Mouse (Mus musculus) yolk sac, embryonic 10.5 days (tissue): ENCODE results near the gene Dock4.
A peak's percentile ranks its signal among the peaks of the same experiment; 100 is the strongest.

Experiments
- DNase-seq: peaks from one replicate; pipeline ENCODE4 v3.0.0-alpha.2; 2017; ENCODE audit warnings: low spot score

Gene Dock4

DNA sequence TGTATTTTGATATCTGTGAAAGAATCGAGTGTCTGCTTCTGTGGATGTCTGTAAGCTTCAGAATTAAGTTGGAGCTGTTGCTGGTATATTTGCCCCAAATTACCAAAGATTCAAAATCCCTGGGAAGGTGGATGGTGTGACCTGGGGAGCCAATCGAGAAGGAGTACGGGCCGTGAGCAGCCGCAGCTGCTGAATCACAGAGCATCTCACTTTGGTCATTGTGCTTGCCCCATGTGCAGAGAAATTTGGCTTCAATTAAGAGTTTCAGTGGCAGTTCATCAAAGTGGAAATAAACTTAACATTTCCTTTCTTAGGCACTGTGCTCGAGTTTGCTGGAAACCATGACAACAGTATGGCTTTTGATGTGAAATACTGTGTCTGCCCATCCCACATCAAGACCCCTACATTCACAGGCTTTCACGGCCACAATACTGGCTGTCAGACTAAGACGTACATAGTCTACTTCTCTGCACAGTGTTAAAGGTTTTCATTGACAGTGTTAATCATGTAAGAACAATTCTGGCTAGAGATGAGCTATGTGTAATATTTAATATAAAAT, 321.6 kb downstream of the Dock4 start:
- no peak for DNase-seq

DNA sequence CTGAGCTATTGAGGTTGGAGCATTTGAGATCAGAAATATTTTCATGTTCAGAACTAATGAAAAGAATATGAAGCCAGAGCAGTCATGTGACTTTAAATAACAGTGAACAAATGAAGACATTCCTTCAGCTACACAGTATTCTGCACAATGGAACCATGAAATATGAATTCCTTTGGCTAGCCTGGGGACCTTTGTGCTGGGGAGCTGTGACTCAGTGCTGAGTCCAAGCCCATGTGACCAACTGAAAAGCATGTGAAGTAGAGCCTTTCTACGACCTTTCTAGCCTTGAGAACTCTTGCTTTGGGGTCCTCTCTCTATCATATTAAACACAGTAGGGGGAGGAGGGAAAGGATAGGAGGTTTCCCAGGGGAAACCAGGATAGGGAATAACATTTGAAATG, 327.3 kb downstream of the Dock4 start:
- DNase-seq: no peak

DNA sequence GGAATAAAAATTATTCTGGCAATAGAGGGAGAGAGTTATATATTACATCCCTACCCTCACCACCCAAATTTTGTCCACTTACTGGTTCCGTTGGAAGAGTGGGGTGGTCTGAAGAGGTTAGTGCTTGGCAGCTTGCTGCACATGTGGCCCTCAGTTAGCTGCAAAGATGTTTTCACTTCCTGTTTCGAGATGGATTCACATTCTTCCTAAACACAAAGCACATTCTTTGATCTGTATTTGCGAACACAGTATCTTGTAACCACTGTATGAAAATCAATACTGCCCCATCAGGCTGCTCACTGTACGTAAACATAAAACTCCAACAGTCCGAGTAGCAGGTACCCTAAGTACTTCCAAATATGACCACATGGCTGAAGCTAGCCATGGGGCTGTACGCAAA, 335.8 kb downstream of the Dock4 start:
- no peak for DNase-seq

DNA sequence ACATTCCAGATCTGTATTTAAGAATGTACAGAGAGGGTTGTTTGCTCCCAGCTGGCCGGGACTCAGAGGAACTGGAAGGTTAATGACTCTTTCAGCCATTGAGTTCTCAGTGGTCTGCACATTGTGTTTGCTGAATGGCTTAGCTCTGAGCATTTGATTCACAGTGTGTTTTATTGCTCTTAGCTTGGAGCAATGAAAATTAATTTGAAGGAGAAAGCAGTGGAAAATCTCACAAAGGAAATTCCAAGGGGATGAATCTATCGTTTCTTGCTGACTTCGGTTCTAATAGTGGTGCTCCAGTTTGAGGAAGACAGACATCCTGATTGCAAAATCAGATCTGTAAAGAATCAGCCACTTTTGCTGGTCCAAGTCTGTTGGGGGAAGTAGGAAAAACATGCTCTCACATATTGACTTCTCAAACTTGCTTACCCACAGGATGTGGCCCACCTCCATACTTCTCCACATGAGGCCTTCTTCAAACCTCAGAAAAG, 342.9 kb downstream of the Dock4 start:
- no peak for DNase-seq

DNA sequence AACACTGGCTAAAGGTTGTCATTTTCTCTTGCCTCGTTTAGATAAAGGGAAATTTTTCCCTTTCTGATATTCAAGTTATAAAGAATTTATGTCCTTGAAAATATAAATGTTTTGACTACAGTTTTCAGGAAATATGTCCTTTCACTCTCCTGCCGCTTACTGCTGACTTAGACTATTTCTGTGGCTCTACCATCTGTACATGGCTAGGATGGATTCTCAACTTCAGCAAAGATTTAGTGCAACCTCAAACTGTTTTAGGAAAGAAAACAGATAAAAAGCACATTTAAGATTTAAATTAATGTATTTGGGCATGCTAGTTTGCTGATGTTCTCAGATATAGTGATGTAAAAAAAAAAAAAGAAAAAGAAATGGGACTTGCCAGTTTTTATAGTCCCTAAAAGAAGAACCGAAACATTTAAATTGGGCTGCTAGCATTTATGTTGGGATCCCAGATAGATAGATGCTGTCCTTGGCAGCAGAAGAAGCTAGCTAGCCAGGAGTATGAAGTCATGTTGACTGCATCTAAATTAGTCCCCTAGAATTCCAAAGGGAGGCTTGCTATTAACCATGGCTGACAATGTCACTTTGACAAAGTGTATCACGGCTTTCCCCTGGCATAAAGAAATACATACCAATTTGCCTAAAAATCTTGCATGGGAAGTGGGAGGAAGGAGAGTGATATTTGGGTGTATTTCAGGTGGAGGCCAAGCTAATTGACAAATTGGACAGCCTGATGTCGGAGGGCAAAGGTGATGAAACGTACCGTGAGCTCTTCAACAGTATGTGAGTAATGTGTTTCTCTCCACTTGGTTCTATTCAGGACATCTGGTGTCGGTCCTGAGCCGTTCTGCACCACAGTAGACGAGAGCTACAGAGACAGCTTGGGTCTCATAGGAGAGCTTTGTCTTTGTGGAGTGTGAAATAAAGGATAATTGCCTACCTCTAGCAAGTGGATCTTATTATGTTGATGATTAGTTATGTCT, 343.9 kb downstream of the Dock4 start:
- no peak for DNase-seq

DNA sequence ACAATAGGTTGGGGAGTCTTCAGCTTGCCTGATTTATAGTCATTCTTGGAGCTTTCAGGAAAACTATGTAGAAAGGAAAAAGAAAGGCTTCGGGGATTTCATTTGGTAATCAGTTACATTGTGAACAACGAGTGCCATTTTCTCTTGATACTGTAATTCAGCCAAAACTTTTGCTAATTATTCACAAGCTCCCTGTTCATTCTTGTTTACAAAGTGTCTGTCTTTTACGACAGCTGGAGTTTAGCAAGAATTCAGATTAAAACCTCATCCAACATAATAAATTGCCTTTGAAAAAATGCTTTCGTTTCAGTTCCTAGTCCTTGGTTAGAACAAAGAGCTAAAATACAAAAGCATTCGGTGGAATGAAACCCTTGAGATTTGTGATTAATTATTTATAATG, 345.5 kb downstream of the Dock4 start:
- no peak for DNase-seq

DNA sequence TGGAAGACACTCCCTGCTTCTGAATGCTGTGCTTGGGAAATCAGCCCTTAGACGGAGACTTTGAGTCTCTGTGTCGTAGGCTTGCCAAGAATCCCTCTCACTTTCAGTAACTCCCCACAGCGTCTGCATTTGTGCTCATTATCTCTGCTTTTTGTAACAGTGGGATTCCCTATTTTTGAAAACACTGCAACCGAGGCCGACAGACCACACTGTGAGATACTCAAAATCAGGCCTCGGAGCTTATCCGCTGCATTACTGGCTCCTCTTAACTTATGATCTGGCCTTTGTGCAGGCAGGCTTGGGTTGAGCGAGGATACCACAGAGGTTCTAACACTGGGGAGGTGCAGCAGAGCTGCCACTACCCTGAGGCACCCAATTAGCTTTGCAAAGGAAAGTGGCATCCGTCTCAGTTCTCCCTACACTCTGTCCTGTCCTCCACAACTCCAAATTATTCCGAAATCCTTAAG, 346.5 kb downstream of the Dock4 start:
- DNase-seq: no peak

DNA sequence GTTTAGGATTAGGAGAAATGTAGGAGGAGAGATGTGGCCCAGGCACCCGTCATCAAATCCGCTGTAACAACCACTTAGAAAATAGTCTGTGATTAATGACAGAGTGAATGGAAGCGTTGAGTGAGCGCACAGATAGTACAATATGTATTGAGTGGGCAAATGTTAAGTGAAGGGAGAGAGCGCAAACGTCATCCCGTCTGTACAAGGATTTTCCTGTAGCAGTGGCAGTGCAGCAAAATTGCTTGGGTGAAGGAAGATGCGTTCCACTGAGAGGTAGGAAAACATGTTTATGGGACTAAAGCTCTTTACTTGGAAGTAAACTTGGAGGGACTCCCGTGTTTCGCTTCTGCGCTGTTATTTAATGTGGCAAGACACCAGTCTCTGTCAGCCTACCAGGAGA, 348.3 kb downstream of the Dock4 start:
- no peak for DNase-seq

DNA sequence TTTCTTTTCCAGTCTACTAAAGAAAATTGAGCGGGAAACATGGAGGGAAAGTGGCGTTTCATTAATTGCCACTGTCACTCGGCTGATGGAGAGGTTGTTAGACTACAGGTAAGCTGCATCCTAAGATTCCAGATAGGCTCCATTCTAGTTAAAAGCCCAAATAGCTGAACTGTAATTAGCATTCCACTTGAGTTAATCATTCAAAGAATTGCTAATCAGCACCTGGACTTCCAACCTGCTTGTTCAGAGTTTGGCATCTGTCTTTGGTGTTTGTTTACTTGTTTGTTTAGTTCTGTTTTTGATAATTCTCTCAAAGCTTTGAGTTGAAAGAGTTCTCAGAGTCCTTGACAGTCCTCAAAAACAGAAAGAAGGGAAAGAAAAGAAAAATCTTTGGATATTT, 349.0 kb downstream of the Dock4 start:
- no peak for DNase-seq

DNA sequence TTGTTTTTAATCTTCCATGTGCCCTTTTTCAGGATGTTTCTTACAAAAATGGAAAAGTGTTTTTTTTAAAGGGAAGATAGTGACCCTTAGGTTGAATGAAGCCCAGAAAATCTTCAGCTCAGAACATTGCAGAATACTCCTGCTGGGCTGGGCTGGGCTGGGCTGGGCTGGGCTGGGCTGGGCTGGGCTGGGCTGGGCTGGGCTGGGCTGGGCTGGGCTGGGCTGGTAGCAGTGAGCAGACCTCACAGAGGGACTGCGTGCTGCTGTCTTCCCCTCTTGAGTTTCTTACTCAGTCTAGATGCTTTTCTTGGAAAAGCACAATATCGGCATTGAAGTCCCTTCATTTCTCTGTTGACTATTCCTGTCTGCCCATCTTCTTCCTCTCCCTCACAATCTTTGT, 350.0 kb downstream of the Dock4 start:
- DNase-seq: no peak

DNA sequence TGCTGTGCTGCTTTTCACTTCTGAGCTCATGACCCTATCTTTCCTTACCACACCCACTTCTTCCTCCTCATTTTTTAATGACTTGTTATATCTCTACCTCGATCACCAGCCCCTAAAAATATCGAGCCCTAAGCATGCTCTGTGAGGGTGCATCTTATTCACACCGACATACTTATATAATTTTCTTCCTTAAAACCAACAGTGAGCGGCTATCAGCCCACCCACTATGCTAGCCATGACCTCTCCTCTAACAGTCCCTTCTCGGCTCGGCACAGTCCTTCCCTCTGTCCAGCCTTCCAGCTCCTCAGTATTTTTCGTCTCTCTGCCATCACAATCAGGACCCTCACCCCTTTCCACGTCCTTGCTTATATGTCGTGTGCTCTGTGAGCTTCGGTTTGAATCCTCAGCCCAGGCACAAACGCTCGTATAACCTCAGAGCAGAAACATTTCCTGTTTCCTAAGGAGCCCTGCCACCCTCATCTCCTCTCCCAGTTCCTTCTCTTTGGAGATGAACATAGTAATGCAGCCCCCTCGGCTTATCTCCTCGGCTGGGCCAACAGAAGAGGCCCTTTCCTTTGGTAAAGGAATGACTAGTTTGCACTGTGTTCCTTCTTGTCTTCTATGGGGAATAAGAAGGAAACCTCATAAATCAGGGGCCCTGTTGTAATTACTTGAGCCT, 351.2 kb downstream of the Dock4 start:
- no peak for DNase-seq

DNA sequence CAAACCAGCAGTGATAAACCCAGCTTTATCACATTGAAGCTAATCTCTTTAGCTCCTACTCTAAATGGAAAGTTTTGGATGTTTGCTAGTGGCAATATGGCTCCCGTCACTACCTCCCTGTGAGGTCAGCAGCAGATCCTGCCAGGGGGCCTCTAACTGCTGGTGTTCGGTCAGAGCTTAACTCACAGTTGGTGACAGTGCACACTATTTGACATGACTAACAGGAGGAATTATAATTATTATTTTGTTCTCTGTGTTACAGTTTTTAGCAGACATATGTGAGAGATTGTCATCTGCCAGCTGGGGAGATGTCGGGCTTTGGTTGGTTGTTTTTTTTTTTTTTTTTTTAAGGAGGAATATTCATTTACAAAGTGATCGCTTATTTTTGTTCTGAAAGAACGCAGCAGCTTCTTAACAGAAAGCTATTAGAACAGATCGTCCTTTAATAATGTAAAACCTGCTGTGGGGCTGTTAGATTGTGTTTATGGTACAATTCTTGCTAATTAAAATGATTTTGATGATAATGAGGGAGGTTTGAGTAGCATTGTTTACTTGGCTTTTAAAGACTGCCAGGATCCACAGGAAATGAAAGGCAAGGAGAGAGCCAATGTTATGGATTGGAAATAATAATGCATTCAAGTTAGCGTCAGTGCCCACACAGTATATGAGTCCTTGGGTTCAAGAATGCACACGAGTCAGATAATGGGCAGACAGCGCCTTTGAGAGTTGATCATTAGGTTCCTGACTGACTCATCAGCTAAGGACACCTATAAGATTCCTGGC, 352.0 kb downstream of the Dock4 start:
- DNase-seq: no peak

DNA sequence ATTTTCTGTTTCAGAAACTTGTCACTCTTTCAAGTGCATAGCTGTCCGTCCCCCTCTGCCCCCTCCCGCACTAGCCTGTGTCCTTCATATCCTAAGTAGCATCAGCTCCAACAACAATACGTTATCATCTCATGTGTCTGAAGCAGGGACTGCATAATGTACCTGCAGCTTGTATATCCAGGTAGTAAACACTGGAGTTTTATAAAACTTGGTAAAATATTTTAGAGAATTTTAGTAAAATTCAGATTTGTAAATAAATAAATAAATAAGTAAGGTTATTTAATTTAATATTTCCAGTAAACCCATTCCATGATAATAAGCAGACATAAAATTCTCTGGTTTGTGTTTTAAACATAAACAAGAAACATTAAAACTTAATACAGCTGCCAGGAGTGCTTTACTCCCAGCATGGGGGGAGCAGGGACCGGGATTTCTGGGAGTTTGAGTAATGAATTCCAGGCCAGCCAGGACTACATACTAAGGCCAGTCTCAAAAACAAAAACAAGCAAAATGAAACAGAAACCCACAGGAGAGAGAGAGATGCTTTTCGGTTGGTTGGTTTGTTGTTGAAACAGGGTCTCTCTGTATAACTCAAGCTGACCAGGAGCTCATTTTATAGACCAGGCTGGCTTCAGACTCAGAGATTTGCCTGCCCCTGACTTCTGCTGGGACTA, 352.7 kb downstream of the Dock4 start:
- no peak for DNase-seq

DNA sequence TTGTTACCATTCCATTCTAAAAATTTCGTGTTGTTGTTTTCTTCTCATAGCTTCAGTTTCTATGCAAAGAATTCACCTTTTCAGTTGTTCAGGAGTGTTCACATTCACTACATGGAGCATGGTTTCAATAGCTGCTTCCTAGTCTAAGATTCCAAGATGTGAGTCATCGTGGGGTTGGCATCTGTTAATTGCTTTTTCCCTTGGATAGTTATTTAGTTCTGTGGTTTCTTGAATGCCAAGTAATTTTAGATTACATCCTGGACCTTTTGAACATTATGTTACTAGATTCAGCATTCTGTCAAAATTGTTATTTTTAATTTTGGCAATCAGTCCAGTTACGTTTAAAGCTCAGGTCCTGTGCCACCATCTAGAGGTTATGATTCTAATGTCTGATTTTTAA, 355.7 kb downstream of the Dock4 start:
- no peak for DNase-seq

DNA sequence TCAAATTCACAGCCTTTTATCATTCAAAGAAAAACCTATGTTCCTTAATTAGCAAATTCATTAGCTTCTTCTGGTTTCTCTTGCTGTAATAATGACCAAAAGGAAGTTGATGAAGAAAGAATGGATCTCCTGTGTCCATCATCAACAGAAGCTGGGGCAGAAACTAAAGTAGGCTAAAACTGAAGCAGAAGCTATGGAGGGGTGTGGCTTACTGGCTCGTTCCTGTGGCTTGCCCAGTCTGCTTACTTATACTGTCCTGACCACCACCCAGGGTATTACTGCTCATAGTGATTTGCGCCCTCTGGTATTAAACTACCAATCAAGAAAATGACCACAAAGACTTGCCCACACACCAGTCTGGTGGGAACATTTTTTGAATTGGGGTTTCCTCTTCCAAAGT, 359.5 kb downstream of the Dock4 start:
- no peak for DNase-seq

DNA sequence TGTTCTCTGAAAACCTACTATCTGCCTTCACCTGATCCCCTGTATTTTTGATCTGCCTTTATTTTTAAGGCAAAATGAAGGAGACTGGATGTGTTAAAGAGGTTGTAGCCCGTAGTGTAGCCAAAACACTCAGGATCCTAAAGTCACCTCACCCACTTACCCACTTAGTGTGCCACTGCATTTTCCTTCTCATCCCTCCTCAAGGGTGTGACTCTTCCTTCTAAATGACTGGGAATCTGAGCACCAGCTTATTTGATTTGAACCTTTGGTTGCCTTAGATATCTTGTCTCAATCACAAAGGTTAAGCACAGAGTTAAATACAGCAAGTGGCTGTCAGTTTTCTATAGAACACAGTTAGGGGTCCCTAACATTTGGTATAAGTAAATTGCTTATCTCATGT, 362.2 kb downstream of the Dock4 start:
- no peak for DNase-seq

DNA sequence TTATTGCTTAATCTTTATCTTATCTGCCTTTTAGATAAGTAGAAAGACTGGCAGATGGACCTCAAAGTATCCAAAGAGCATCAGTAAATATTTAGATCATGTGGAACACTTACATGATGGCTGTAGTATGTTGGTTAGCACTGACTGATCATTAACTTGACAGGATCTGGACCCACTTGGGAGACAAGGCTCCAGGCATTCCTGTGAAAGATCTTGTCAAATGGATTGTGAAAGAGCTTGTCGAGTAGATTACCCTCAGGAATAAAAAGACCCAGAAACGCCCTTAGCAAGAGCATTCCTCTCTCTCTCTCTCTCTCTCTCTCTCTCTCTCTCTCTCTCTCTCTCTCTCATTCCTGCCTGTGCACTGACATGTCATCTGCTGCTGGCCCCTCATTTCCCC, 367.7 kb downstream of the Dock4 start:
- peak; percentile 49 for DNase-seq

DNA sequence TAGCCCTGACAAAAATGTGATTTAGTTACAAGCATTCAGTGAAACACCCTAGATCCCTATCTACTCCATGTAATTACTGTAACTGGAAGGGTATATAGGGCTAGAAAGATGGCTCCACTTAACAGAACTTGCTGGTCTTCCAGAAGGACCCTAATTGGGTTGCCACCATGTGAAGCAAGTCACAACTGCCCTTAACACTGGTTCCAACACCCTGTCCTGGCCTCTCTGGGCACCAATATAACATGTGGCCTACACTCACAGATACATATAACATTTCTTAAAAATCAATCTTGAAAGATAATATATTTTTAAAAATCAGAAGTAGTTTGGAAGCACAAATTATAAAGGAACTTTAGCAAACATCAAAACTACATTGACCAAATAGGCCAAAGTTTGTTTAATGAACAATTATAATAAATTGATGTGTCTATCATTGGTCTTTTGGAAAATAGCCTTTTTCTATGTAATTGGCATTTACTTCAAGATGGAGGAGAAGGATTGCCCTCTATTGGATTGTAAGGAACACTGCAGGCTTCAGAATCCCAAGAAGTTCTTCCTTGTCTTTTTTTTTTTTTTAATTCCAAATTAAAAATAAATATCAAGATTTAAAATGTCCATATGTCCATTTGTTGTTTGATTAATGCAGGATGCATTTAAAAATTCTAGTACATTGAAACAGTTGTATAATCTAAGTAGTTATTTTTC, 369.1 kb downstream of the Dock4 start:
- DNase-seq: no peak

DNA sequence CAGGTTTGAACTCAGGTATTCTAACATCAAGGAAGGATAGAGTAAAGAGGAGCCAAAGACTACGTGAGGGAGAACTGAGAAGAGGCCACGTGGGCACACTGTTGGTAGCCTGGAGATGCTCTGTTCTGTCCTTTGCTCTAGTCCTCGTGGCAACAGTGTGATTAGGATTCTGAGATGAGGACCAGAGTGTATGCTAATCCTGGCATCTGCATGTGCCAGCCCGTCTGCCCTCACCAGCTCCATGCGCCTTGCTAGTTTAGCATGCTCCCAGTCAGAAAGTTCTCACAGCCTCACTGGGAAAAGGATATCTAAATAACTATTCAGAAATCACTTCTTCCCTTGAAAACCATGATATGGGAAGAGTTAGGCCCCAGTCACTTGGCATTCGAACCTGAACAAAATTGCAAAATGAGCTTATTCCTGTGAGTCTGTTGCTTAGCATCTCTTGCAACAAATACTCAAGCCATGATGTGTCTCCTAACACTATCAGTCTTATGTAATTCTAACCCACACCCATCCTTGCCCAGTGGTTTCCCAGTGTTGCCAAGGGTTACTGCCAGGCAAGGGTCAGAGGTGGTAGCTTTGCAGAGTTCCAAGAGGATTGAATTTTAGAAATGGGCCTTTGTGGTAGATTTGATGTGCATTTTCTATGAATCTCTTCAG, 372.4 kb downstream of the Dock4 start:
- DNase-seq: no peak

DNA sequence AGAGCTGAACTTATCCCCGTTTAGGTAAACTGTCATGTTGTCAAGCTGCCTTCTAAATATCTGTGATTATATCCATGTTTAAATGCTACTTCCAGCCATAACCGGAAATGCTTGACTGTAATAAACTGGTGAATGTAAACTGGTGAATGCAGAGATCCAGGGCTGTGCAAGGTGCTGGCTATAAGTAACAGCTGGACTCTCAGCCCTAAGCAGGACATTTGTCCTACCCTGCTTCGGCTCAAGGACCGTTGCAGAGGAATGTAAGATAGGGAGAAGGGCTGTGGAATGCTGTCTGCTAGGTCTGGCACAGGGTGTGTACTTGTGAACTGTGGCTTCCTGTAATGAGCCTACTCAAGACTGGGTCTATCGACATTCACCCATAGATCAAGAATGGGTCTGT, 377.9 kb downstream of the Dock4 start:
- no peak for DNase-seq
